Mouse (Mus musculus): ENCODE measurements around the gene Olfr102. TPM values are rescaled to one million over a fixed set of nuclear protein-coding genes. Genes with fewer than 3 reads are reported as not detected.

Gene Olfr102
- polyA plus RNA-seq (2015; fragmentation: Nextera tagmentation; extraction: Ambion mirVana) = not detected in 2 replicates

- H3K27ac ChIP-seq (ENCODE audit: low read depth, low read length) = no peak within 1 kb of the TSS
- no peak within 1 kb of the TSS for H3K4me3 ChIP-seq (ENCODE audit: low read length)
- no peaks in the 10 kb centered on the region for H3K27me3 ChIP-seq (replicated peaks; ENCODE audit: control insufficient read depth, insufficient read depth, low read length)
- H3K9ac ChIP-seq (ENCODE audit: low read depth, low read length) = no peak within 1 kb of the TSS
- no peaks in the 10 kb centered on the region for H3K9me3 ChIP-seq (ENCODE audit: control insufficient read depth, low read length)
- no peak for ATAC-seq
- H3K36me3 ChIP-seq (ENCODE audit: control insufficient read depth, insufficient read depth, low read length) = no peaks in the 10 kb centered on the region
- H3K4me2 ChIP-seq (ENCODE audit: low read length) = no peak within 1 kb of the TSS
- no peaks in the 10 kb centered on the region for H3K4me1 ChIP-seq (ENCODE audit: control insufficient read depth, insufficient read depth, low read depth, low read length)
Observed at GRCm38 (mm10) chr17:37316954-37317353, at the start of gene Olfr102. Gene Olfr102 (minus strand): TSS chr17:37317054.

- Histone ChIP-seq H3K4me2 (ENCODE audit: low read length) (no peak within 1 kb of the TSS), H3K9me3 (ENCODE audit: control insufficient read depth, low read length) (no peaks in the 10 kb centered on the region), H3K9ac (ENCODE audit: low read depth, low read length) (no peak within 1 kb of the TSS), H3K4me3 (ENCODE audit: low read length) (no peak within 1 kb of the TSS), H3K27ac (ENCODE audit: low read depth, low read length) (no peak within 1 kb of the TSS), H3K4me1 (ENCODE audit: control insufficient read depth, insufficient read depth, low read depth, low read length) (no peaks in the 10 kb centered on the region), H3K36me3 (ENCODE audit: control insufficient read depth, insufficient read depth, low read length) (no peaks in the 10 kb centered on the region), H3K27me3 (replicated peaks; ENCODE audit: control insufficient read depth, insufficient read depth, low read length) (no peaks in the 10 kb centered on the region)
- ATAC-seq = no peak
Observed at GRCm38 (mm10) chr17:37359282-37359681, 42.4 kb upstream of the Olfr102 start, which contains the start of gene Olfr104-ps. Gene Olfr104-ps (plus strand): TSS chr17:37359582.

GRCm38 (mm10) chr17:37339598-37339997 lies 22.7 kb upstream of the Olfr102 start, which contains the start of gene Olfr103:
Gene Olfr103 (minus strand): TSS chr17:37339698.
- WGBS = 93% methylated on average over 2 of the region's 2 CpGs
- Histone ChIP-seq H3K4me1 (ENCODE audit: control insufficient read depth, insufficient read depth, low read depth, low read length) (no peaks in the 10 kb centered on the region), H3K27me3 (replicated peaks; ENCODE audit: control insufficient read depth, insufficient read depth, low read length) (no peaks in the 10 kb centered on the region)

GRCm38 (mm10) chr17:37310146-37310699 lies 6.6 kb downstream of the Olfr102 start:
- H3K4me3 ChIP-seq (ENCODE audit: low read length) = no peak overlapping the region
- no peak for ATAC-seq
- H3K27ac ChIP-seq (ENCODE audit: low read depth, low read length) = no peak overlapping the region
- H3K36me3 ChIP-seq (ENCODE audit: control insufficient read depth, insufficient read depth, low read length) = no peaks in the 10 kb centered on the region
- H3K4me2 ChIP-seq (ENCODE audit: low read length) = no peak overlapping the region
- H3K4me1 ChIP-seq (ENCODE audit: control insufficient read depth, insufficient read depth, low read depth, low read length) = no peaks in the 10 kb centered on the region
- H3K9me3 ChIP-seq (ENCODE audit: control insufficient read depth, low read length) = no peaks in the 10 kb centered on the region
- no peaks in the 10 kb centered on the region for H3K27me3 ChIP-seq (replicated peaks; ENCODE audit: control insufficient read depth, insufficient read depth, low read length)
- WGBS = 57% methylated on average over 2 of the region's 2 CpGs
- no peak overlapping the region for H3K9ac ChIP-seq (ENCODE audit: low read depth, low read length)

More at GRCm38 (mm10) chr17:37339598-37339997, 22.7 kb upstream of the Olfr102 start, which contains the start of gene Olfr103:
- no peak within 1 kb of the TSS for H3K27ac ChIP-seq (ENCODE audit: low read depth, low read length)
- no peak for ATAC-seq
- no peak within 1 kb of the TSS for H3K4me2 ChIP-seq (ENCODE audit: low read length)
- H3K9ac ChIP-seq (ENCODE audit: low read depth, low read length) = no peak within 1 kb of the TSS
- no peaks in the 10 kb centered on the region for H3K36me3 ChIP-seq (ENCODE audit: control insufficient read depth, insufficient read depth, low read length)
- H3K9me3 ChIP-seq (ENCODE audit: control insufficient read depth, low read length) = no peaks in the 10 kb centered on the region
- no peak within 1 kb of the TSS for H3K4me3 ChIP-seq (ENCODE audit: low read length)

GRCm38 (mm10) chr17:37308483-37308882 lies 8.4 kb downstream of the Olfr102 start:
- no peak overlapping the region for H3K4me2 ChIP-seq (ENCODE audit: low read length)
- H3K27me3 ChIP-seq (replicated peaks; ENCODE audit: control insufficient read depth, insufficient read depth, low read length) = no peaks in the 10 kb centered on the region
- no peak for ATAC-seq
- H3K4me1 ChIP-seq (ENCODE audit: control insufficient read depth, insufficient read depth, low read depth, low read length) = no peaks in the 10 kb centered on the region
- no peak overlapping the region for H3K27ac ChIP-seq (ENCODE audit: low read depth, low read length)
- no peaks in the 10 kb centered on the region for H3K36me3 ChIP-seq (ENCODE audit: control insufficient read depth, insufficient read depth, low read length)
- no peak overlapping the region for H3K9ac ChIP-seq (ENCODE audit: low read depth, low read length)
- WGBS = 50% methylated on average over 4 of the region's 4 CpGs
- no peak overlapping the region for H3K4me3 ChIP-seq (ENCODE audit: low read length)
- no peaks in the 10 kb centered on the region for H3K9me3 ChIP-seq (ENCODE audit: control insufficient read depth, low read length)

GRCm38 (mm10) chr17:37304213-37304612 lies 12.6 kb downstream of the Olfr102 start, which contains the start of gene Olfr101:
Gene Olfr101 (minus strand): TSS chr17:37304313.
- Histone ChIP-seq H3K36me3 (ENCODE audit: control insufficient read depth, insufficient read depth, low read length) (no peaks in the 10 kb centered on the region), H3K27ac (ENCODE audit: low read depth, low read length) (no peak within 1 kb of the TSS), H3K4me3 (ENCODE audit: low read length) (no peak within 1 kb of the TSS), H3K27me3 (replicated peaks; ENCODE audit: control insufficient read depth, insufficient read depth, low read length) (no peaks in the 10 kb centered on the region), H3K9me3 (ENCODE audit: control insufficient read depth, low read length) (no peaks in the 10 kb centered on the region), H3K4me2 (ENCODE audit: low read length) (no peak within 1 kb of the TSS), H3K4me1 (ENCODE audit: control insufficient read depth, insufficient read depth, low read depth, low read length) (no peaks in the 10 kb centered on the region), H3K9ac (ENCODE audit: low read depth, low read length) (no peak within 1 kb of the TSS)
- ATAC-seq = no peak
- WGBS = 79% methylated on average over 4 of the region's 4 CpGs

- WGBS = 77% methylated on average over 1 of the region's 1 CpGs
- Histone ChIP-seq H3K4me1 (ENCODE audit: control insufficient read depth, insufficient read depth, low read depth, low read length) (no peaks in the 10 kb centered on the region), H3K27ac (ENCODE audit: low read depth, low read length) (no peak within 1 kb of the TSS), H3K27me3 (replicated peaks; ENCODE audit: control insufficient read depth, insufficient read depth, low read length) (no peaks in the 10 kb centered on the region), H3K36me3 (ENCODE audit: control insufficient read depth, insufficient read depth, low read length) (no peaks in the 10 kb centered on the region), H3K4me2 (ENCODE audit: low read length) (no peak within 1 kb of the TSS), H3K9me3 (ENCODE audit: control insufficient read depth, low read length) (no peaks in the 10 kb centered on the region), H3K9ac (ENCODE audit: low read depth, low read length) (no peak within 1 kb of the TSS), H3K4me3 (ENCODE audit: low read length) (no peak within 1 kb of the TSS)
- ATAC-seq = no peak
Observed at GRCm38 (mm10) chr17:37283360-37283759, 33.5 kb downstream of the Olfr102 start, which contains the start of gene Olfr99. Gene Olfr99 (minus strand): TSS chr17:37283460.

- ATAC-seq = no peak
- Histone ChIP-seq H3K4me2 (ENCODE audit: low read length) (no peak overlapping the region), H3K27me3 (replicated peaks; ENCODE audit: control insufficient read depth, insufficient read depth, low read length) (no peaks in the 10 kb centered on the region), H3K4me3 (ENCODE audit: low read length) (no peak overlapping the region), H3K36me3 (ENCODE audit: control insufficient read depth, insufficient read depth, low read length) (no peaks in the 10 kb centered on the region), H3K9ac (ENCODE audit: low read depth, low read length) (no peak overlapping the region), H3K4me1 (ENCODE audit: control insufficient read depth, insufficient read depth, low read depth, low read length) (no peaks in the 10 kb centered on the region), H3K27ac (ENCODE audit: low read depth, low read length) (no peak overlapping the region), H3K9me3 (ENCODE audit: control insufficient read depth, low read length) (no peaks in the 10 kb centered on the region)
- 65% methylated on average over 1 of the region's 1 CpGs for WGBS
Observed at GRCm38 (mm10) chr17:37280331-37280730, 36.5 kb downstream of the Olfr102 start.

- Histone ChIP-seq H3K9ac (ENCODE audit: low read depth, low read length) (no peak overlapping the region), H3K4me2 (ENCODE audit: low read length) (no peak overlapping the region), H3K4me3 (ENCODE audit: low read length) (no peak overlapping the region), H3K4me1 (ENCODE audit: control insufficient read depth, insufficient read depth, low read depth, low read length) (no peaks in the 10 kb centered on the region), H3K27me3 (replicated peaks; ENCODE audit: control insufficient read depth, insufficient read depth, low read length) (no peaks in the 10 kb centered on the region), H3K27ac (ENCODE audit: low read depth, low read length) (no peak overlapping the region), H3K36me3 (ENCODE audit: control insufficient read depth, insufficient read depth, low read length) (no peaks in the 10 kb centered on the region), H3K9me3 (ENCODE audit: control insufficient read depth, low read length) (no peaks in the 10 kb centered on the region)
- no peak for ATAC-seq
Observed at GRCm38 (mm10) chr17:37276573-37276972, 40.3 kb downstream of the Olfr102 start.

Measured in hindbrain, embryonic 16.5 days (tissue).